Mouse (Mus musculus) MEL (cell line): ENCODE results near the gene Cacna1b. TPM values are rescaled to one million over a fixed set of nuclear protein-coding genes. Genes with fewer than 3 reads are reported as not detected.

Experiments used
- DNase-seq: peaks from one replicate; pipeline ENCODE4 v3.0.0; 2011; ENCODE audit warnings: low read depth, low spot score
- H3K27ac ChIP-seq: 2 replicates; pipeline ENCODE4 v1.5.1; 2012; ENCODE audit warnings: low read depth, mild to moderate bottlenecking, control low read depth, low read length, moderate library complexity; ENCODE audit not compliant: control insufficient read depth
- H3K27me3 ChIP-seq, 2 experiments: fragments of 150-350 bp in 1 of 2; sonication (generic) in 1 of 2; 2 replicates each; pipeline ENCODE4 v1.6.1; 2012; ENCODE audit warnings: low read length in 2 of 2, mild to moderate bottlenecking in 2 of 2, improper control_type of control experiment in 1 of 2, moderate library complexity in 1 of 2; ENCODE audit not compliant: insufficient read depth in 2 of 2, control insufficient read depth in 1 of 2
- H3K36me3 ChIP-seq, 2 experiments: 2 replicates each; pipeline ENCODE4 v1.6.1; 2012 to 2014; ENCODE audit warnings: low read length in 2 of 2, improper control_type of control experiment in 1 of 2, inconsistent platforms in 1 of 2, mild to moderate bottlenecking in 1 of 2; ENCODE audit not compliant: insufficient read depth in 2 of 2, control insufficient read depth in 1 of 2
- H3K4me1 ChIP-seq, 2 experiments: fragments of 150-350 bp in 1 of 2; sonication (generic) in 1 of 2; 2 replicates each; pipeline ENCODE4 v1.6.1; 2012; ENCODE audit warnings: low read length in 2 of 2, improper control_type of control experiment in 1 of 2, mild to moderate bottlenecking in 1 of 2; ENCODE audit not compliant: insufficient read depth in 2 of 2, control insufficient read depth in 1 of 2
- H3K4me3 ChIP-seq, 2 experiments: fragments of 150-350 bp in 1 of 2; sonication (generic) in 1 of 2; 2 replicates each; pipeline ENCODE4 v1.5.1; 2012; ENCODE audit warnings: low read depth in 2 of 2, low read length in 2 of 2, mild to moderate bottlenecking in 2 of 2, moderate library complexity in 2 of 2, control low read depth in 1 of 2, improper control_type of control experiment in 1 of 2; ENCODE audit not compliant: control insufficient read depth in 1 of 2, insufficient read depth in 1 of 2
- H3K79me2 ChIP-seq: 2 replicates; pipeline ENCODE4 v1.6.1; 2012; ENCODE audit warnings: mild to moderate bottlenecking, low read length, moderate library complexity; ENCODE audit not compliant: control insufficient read depth, poor library complexity, insufficient read depth
- H3K9ac ChIP-seq: 2 replicates; pipeline ENCODE4 v1.6.1; 2012; ENCODE audit warnings: low read depth, mild to moderate bottlenecking, control low read depth, low read length, moderate library complexity; ENCODE audit not compliant: control insufficient read depth, poor library complexity, severe bottlenecking
- H3K9me3 ChIP-seq: fragments of 150-350 bp; sonication (generic); replicated peaks from 2 replicates; pipeline ENCODE4 v1.6.1; 2012; ENCODE audit warnings: mild to moderate bottlenecking, low read length, improper control_type of control experiment, moderate library complexity; ENCODE audit not compliant: insufficient read depth
- BHLHE40 ChIP-seq: IDR thresholded peaks from 2 replicates; pipeline ENCODE4 v1.6.1; 2012; ENCODE audit warnings: low read depth, mild to moderate bottlenecking, inconsistent platforms, low read length, improper control_type of control experiment, borderline replicate concordance
- CHD2 ChIP-seq: IDR thresholded peaks from 2 replicates; pipeline ENCODE4 v1.6.1; 2011; ENCODE audit warnings: low read length, improper control_type of control experiment
- CTCF ChIP-seq, 3 experiments: IDR thresholded peaks in 2 of 3; conservative IDR thresholded peaks in 1 of 3; 2 replicates each; pipeline ENCODE4 v1.5.1; 2011 to 2012; ENCODE audit warnings: low read length in 3 of 3, low read depth in 2 of 3, mild to moderate bottlenecking in 2 of 3, improper control_type of control experiment in 1 of 3, inconsistent platforms in 1 of 3, mixed read lengths in 1 of 3, moderate library complexity in 1 of 3; ENCODE audit not compliant: control insufficient read depth in 1 of 3, insufficient read depth in 1 of 3, poor library complexity in 1 of 3, severe bottlenecking in 1 of 3
- ELF1 ChIP-seq: IDR thresholded peaks from 2 replicates; pipeline ENCODE4 v1.6.1; 2014; ENCODE audit warnings: low read depth, mild to moderate bottlenecking, inconsistent platforms, low read length, improper control_type of control experiment, moderate library complexity
- GATA1 ChIP-seq: IDR thresholded peaks from 2 replicates; pipeline ENCODE4 v1.6.1; 2011; ENCODE audit warnings: low read depth, low read length, improper control_type of control experiment
- HCFC1 ChIP-seq: IDR thresholded peaks from 2 replicates; pipeline ENCODE4 v1.6.1; 2012; ENCODE audit warnings: low read depth, mild to moderate bottlenecking, inconsistent platforms, low read length, improper control_type of control experiment, moderate library complexity
- JUND ChIP-seq: IDR thresholded peaks from 2 replicates; pipeline ENCODE4 v1.6.1; 2011; ENCODE audit warnings: low read depth, mild to moderate bottlenecking, improper control_type of control experiment, low read length
- MXI1 ChIP-seq: IDR thresholded peaks from 2 replicates; pipeline ENCODE4 v1.6.1; 2011; ENCODE audit warnings: mild to moderate bottlenecking, low read depth, low read length, improper control_type of control experiment
- MYC ChIP-seq: IDR thresholded peaks from 2 replicates; pipeline ENCODE4 v1.6.1; 2011; ENCODE audit warnings: low read depth, mild to moderate bottlenecking, low read length, improper control_type of control experiment, moderate library complexity
- NELFE ChIP-seq: IDR thresholded peaks from 2 replicates; pipeline ENCODE4 v1.6.1; 2011; ENCODE audit warnings: low read depth, low read length, improper control_type of control experiment
- NRF1 ChIP-seq: IDR thresholded peaks from 2 replicates; pipeline ENCODE4 v1.6.1; 2014; ENCODE audit warnings: low read depth, mild to moderate bottlenecking, inconsistent platforms, low read length, improper control_type of control experiment, moderate library complexity; ENCODE audit not compliant: poor library complexity, insufficient read depth, severe bottlenecking
- POLR2A ChIP-seq, 2 experiments: IDR thresholded peaks; 2 replicates each; pipeline ENCODE4 v1.6.1; 2011 to 2012; ENCODE audit warnings: low read length in 2 of 2, mild to moderate bottlenecking in 2 of 2, control low read depth in 1 of 2, improper control_type of control experiment in 1 of 2, low read depth in 1 of 2, moderate library complexity in 1 of 2; ENCODE audit not compliant: control insufficient read depth in 1 of 2, insufficient read depth in 1 of 2, poor library complexity in 1 of 2
- POLR2AphosphoS2 ChIP-seq: IDR thresholded peaks from 2 replicates; pipeline ENCODE4 v1.6.1; 2011; ENCODE audit warnings: low read length, improper control_type of control experiment
- RAD21 ChIP-seq: IDR thresholded peaks from 2 replicates; pipeline ENCODE4 v1.6.1; 2011; ENCODE audit warnings: mild to moderate bottlenecking, low read depth, low read length, improper control_type of control experiment
- RCOR1 ChIP-seq: IDR thresholded peaks from 2 replicates; pipeline ENCODE4 v1.6.1; 2012; ENCODE audit warnings: low read depth, mild to moderate bottlenecking, inconsistent platforms, low read length, improper control_type of control experiment
- SMC3 ChIP-seq: IDR thresholded peaks from 2 replicates; pipeline ENCODE4 v1.6.1; 2011; ENCODE audit warnings: low read depth, low read length, improper control_type of control experiment
- TAL1 ChIP-seq: IDR thresholded peaks from 2 replicates; pipeline ENCODE4 v1.6.1; 2012; ENCODE audit warnings: mild to moderate bottlenecking, inconsistent platforms, low read length, moderate library complexity, mixed read lengths
- TBP ChIP-seq: IDR thresholded peaks from 2 replicates; pipeline ENCODE4 v1.8.0; 2011; ENCODE audit warnings: low read depth, low read length, improper control_type of control experiment
- UBTF ChIP-seq: IDR thresholded peaks from 2 replicates; pipeline ENCODE4 v1.6.1; 2012; ENCODE audit warnings: low read depth, mild to moderate bottlenecking, inconsistent platforms, low read length, improper control_type of control experiment, moderate library complexity, borderline replicate concordance; ENCODE audit not compliant: insufficient read depth
- USF1 ChIP-seq: IDR thresholded peaks from 2 replicates; pipeline ENCODE4 v1.6.1; 2014; ENCODE audit warnings: low read depth, mild to moderate bottlenecking, inconsistent platforms, low read length, improper control_type of control experiment, moderate library complexity
- USF2 ChIP-seq, 2 experiments: IDR thresholded peaks; 2 replicates each; pipeline ENCODE4 v1.6.1; 2011 to 2012; ENCODE audit warnings: improper control_type of control experiment in 2 of 2, low read length in 2 of 2, borderline replicate concordance in 1 of 2, inconsistent platforms in 1 of 2, low read depth in 1 of 2, mild to moderate bottlenecking in 1 of 2; ENCODE audit not compliant: insufficient read depth in 1 of 2
- ZKSCAN1 ChIP-seq: IDR thresholded peaks from 2 replicates; pipeline ENCODE4 v1.6.1; 2012; ENCODE audit warnings: low read depth, mild to moderate bottlenecking, inconsistent platforms, low read length, improper control_type of control experiment, moderate library complexity
- ZMIZ1 ChIP-seq: IDR thresholded peaks from 2 replicates; pipeline ENCODE4 v1.6.1; 2012; ENCODE audit warnings: low read depth, mild to moderate bottlenecking, inconsistent platforms, low read length, improper control_type of control experiment, moderate library complexity
- ZNF384 ChIP-seq: IDR thresholded peaks from 2 replicates; pipeline ENCODE4 v1.6.1; 2012; ENCODE audit warnings: low read depth, mild to moderate bottlenecking, inconsistent platforms, low read length, improper control_type of control experiment
- polyA plus RNA-seq, 2 experiments: library from polyadenylated mRNA; stranded (reverse) in 1 of 2; unstranded in 1 of 2; fragments of >175 nt in 1 of 2; fragments of >200 nt in 1 of 2; gene quantifications; 2 replicates each; pipeline versions ENCODE4 v1.2.1 to v1.2.4; 2012; ENCODE audit warnings: low replicate concordance in 2 of 2, low read depth in 1 of 2; ENCODE audit not compliant: insufficient read length in 2 of 2, insufficient read depth in 1 of 2, missing spikeins in 1 of 2
- total RNA-seq: library from RNA; depleted of rRNA; stranded (reverse); fragments of 300-350 nt; gene quantifications from 2 replicates; pipeline ENCODE4 v1.2.3, GENCODE M21; 2012

The Cacna1b gene
- total and polyA plus RNA-seq, 3 experiments: not detected

DNA sequence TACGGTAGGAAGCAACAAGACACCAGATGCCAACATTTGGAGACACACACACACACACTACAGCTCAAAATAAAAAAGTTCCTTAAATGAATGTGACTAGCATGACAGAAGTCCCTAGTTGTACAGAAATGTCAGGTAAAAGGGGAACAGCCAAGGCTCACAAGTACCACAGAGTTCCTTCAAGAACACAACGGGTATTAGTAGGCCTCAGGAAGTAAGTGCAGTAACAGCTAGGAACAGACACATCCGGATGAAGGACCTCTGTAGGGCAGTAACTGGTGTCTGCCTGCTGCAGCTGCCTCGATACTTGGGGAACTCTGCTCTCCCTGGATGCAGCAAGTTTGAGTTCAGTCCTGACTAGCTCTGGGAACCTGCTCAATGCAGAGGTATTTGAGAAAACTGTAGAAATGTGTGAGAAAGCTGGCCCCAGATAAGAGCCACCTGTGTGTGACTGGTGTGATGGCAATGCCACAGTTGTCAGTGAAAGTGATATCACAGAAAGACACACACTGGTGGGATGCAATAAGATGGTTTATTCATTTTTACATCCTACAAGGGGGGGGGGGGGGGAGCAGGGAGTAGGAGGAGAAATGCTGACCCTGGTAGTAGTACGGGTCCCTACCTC is 34.0 kb upstream of the Cacna1b start:
- Histone ChIP-seq H3K36me3 (peaks cover 0 to 18% of the 10 kb centered on the region in 2 experiments; a peak in 2 of 4 replicates), H3K27me3 (no peaks in the 10 kb centered on the region), H3K9ac (no peak overlapping the region), H3K79me2 (no peaks in the 10 kb centered on the region), H3K27ac (no peak overlapping the region), H3K4me3 (no peak overlapping the region), H3K4me1 (no peaks in the 10 kb centered on the region), H3K9me3 (no peaks in the 10 kb centered on the region)
- DNase-seq: no peak
- TF ChIP-seq ZKSCAN1 (no peak), CTCF (IDR thresholded peaks at IDR 0.05 in 2 of 3, conservative IDR thresholded peaks at IDR 0.05 in 1 of 3; ENCODE audit: control insufficient read depth in 1 of 3, insufficient read depth in 1 of 3, low read depth in 2 of 3, low read length in 3 of 3, poor library complexity in 1 of 3, severe bottlenecking in 1 of 3) (no peak), MYC (no peak), USF1 (no peak), TBP (no peak), ZMIZ1 (no peak), HCFC1 (no peak), ELF1 (no peak), MXI1 (no peak), NRF1 (no peak)

GRCm38 (mm10) chr2:24787250-24787649 is 24.3 kb upstream of the Cacna1b start:
- H3K36me3 ChIP-seq: no peaks in the 10 kb centered on the region; a peak in 1 of 4 replicates
- H3K27ac ChIP-seq: no peak overlapping the region
- no peak for DNase-seq
- TF ChIP-seq POLR2AphosphoS2: no peak
- TF ChIP-seq TAL1: no peak
- no peak for TF ChIP-seq POLR2A (IDR thresholded peaks at IDR 0.05; ENCODE audit: control insufficient read depth in 1 of 2, insufficient read depth in 1 of 2, low read depth in 1 of 2, low read length in 2 of 2, poor library complexity in 1 of 2)
- TF ChIP-seq USF1: no peak
- TF ChIP-seq ZMIZ1: no peak
- TF ChIP-seq MXI1: no peak
- TF ChIP-seq ZNF384: no peak
- no peak for TF ChIP-seq ELF1
- no peak for TF ChIP-seq RCOR1
- TF ChIP-seq JUND: no peak
- no peak for TF ChIP-seq UBTF
- no peak for TF ChIP-seq NELFE
- TF ChIP-seq USF2 (IDR thresholded peaks at IDR 0.05; ENCODE audit: borderline replicate concordance in 1 of 2, insufficient read depth in 1 of 2, low read depth in 1 of 2, low read length in 2 of 2): no peak
- TF ChIP-seq MYC: no peak
- TF ChIP-seq RAD21: no peak
- TF ChIP-seq GATA1: no peak
- TF ChIP-seq SMC3: no peak
- TF ChIP-seq TBP: no peak
- TF ChIP-seq BHLHE40: no peak
- TF ChIP-seq CHD2: no peak
- no peaks in the 10 kb centered on the region for H3K9me3 ChIP-seq
- no peak overlapping the region for H3K4me3 ChIP-seq
- H3K4me1 ChIP-seq: no peaks in the 10 kb centered on the region
- no peak overlapping the region for H3K9ac ChIP-seq
- no peaks in the 10 kb centered on the region for H3K79me2 ChIP-seq
- H3K27me3 ChIP-seq: peaks cover 0 to 2% of the 10 kb centered on the region in 2 experiments; a peak in 1 of 4 replicates
